Mouse (Mus musculus) heart, postnatal 0 days (tissue): Measurements from ENCODE around the gene Rabac1.

Source experiments
- CTCF ChIP-seq: IDR thresholded peaks from 2 replicates; pipeline ENCODE4 v1.5.1; 2016; ENCODE audit warnings: antibody characterized with exemption, control low read depth, low read depth
- EP300 ChIP-seq: IDR thresholded peaks from 2 replicates; pipeline ENCODE4 v1.6.1; 2016; ENCODE audit warnings: antibody characterized with exemption, low read depth

DNA sequence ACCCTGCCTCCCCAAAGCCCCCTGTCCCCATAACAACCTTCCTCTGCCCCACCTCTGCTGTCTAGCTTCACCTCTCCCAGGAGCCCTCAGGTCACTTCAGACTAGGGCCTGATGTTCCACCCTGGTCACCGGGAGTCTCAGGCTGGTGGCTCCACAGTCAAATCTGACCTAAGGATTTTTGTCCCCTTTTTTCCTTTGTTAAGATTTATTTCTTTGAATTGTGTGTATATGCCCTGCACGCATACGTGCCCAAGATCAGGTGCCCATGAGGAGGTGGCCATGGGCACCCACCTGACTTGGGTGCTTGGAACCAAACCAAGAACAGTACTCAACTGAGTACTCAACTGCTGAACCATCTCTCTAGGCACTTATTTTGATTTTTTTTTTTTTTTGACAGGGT is 2.2 kb downstream of the Rabac1 start:
- TF ChIP-seq CTCF (no peak), EP300 (no peak)
